In the genomic region with DNA sequence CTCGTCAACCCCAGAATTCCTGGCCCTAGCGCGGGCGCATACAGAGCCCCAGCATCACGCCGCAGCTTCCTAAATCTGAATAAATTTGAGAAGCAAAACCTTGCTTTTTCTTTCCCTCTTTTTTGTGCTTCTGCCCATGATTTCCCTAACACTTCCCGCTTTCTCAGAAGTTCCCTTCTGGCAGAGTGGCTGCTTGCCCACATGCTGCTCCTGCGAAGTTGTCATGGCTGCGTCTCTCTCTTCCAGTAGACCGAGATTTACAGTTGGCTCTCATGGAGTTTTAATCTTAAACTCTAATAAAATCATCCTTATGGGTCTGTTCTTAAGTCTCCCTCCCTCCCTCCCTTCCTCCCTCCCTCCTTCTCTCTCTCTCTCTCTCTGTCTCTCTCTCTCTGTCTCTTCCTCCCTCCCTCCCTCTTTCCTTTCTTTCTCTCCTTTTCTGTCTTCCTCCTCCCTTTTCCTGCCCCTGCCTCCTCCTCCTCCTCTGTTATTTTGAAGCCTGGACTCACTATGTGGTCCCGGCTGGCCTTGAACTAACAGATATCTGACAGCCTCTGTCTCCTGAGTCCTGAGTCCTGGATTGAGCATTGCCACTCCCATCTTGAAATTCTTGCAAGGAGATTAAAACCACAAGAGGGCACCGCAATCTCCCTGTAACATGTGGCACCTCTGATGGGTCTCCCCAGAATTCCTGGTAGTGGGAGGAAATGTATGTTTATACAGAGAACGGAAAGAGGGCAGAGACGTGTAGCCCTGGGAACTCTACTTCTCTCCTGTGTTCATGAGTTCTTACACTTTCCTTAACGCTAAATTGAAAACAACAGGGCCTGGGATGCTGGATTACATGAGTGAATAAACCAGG, we compare ENCODE assay signal across 8 mouse cellular contexts. TPM values are rescaled to one million over a fixed set of nuclear protein-coding genes. Genes with fewer than 3 reads are reported as not detected.
DNase-seq lines count a peak whose midpoint lies in the region; ATAC-seq lines count a peak whose summit lies in the region.

No protein-coding gene starts in this region.

- no peaks in the 10 kb centered on the region for H3K4me1 ChIP-seq in heart, embryonic 16.5 days (ENCODE audit: control insufficient read depth, insufficient read depth, low read length)

- DNase-seq in heart, adult 11 months: no peak
- DNase-seq in layer of hippocampus, adult 11-12 months (ENCODE audit: low spot score): peak; percentile 15
- DNase-seq in adrenal gland, postnatal 4 days (ENCODE audit: low spot score in 2 of 2): no peak
- DNase-seq in heart, postnatal 25 days (ENCODE audit: low spot score): no peak

- no peak overlapping the region for H3K27ac ChIP-seq in heart, embryonic 16.5 days (ENCODE audit: low read length)

- H3K4me3 ChIP-seq in heart, embryonic 16.5 days (ENCODE audit: low read length): peak overlapping the region; percentile 38

- peak overlapping the region; percentile 52; the same call in 1 of the 2 replicates for H3K9ac ChIP-seq in heart, embryonic 16.5 days (ENCODE audit: low read length)

- peaks cover 2% of the 10 kb centered on the region; the same call in 1 of the 2 replicates for H3K27me3 ChIP-seq in heart, embryonic 16.5 days (ENCODE audit: control insufficient read depth, insufficient read depth, low read length)

- H3K4me2 ChIP-seq in heart, embryonic 16.5 days (ENCODE audit: low read depth, low read length): peak overlapping the region; percentile 63

- WGBS in heart, embryonic 16.5 days: 53% methylated on average over 15 of the region's 15 CpGs

- H3K36me3 ChIP-seq in heart, embryonic 16.5 days (ENCODE audit: control insufficient read depth, insufficient read depth): no peaks in the 10 kb centered on the region

- intact Hi-C loops in heart, postnatal 25 days (cut with DNase I): loop anchor here (2.0 to 5.0 kb wide), 2 partner anchors 300 to 432 kb away; a partner anchor contains a TSS

- H3K9me3 ChIP-seq in heart, embryonic 16.5 days (replicated peaks; ENCODE audit: control insufficient read depth, low read length): no peaks in the 10 kb centered on the region

- ATAC-seq in heart, embryonic 16.5 days (replicated peaks; ENCODE audit: extremely low read depth, insufficient read depth, low FRiP score): no peak; the same call in 1 of the 2 replicates
- peak; percentile 6; the same call in 1 of the 2 replicates for ATAC-seq in common myeloid progenitor, adult 5-6 weeks (replicated peaks; ENCODE audit: low read depth, poor library complexity, severe bottlenecking)
- peak; percentile 26; the same call in 1 of the 2 replicates for ATAC-seq in megakaryocyte progenitor cell, adult 5-6 weeks (replicated peaks; ENCODE audit: poor library complexity)
- ATAC-seq in erythroid progenitor cell, adult 5-6 weeks (replicated peaks; ENCODE audit: low FRiP score, poor library complexity, severe bottlenecking): no peak

RNA-seq across cellular contexts. Expression of a gene that starts 21.8 kb away (rescaled TPM):
- polyA plus RNA-seq in heart, embryonic 16.5 days (2015; fragmentation: Nextera tagmentation; extraction: Ambion mirVana): not detected in 2 replicates
- not detected in 2 replicates for total RNA-seq in common myeloid progenitor, adult 5-6 weeks (2017)
- total RNA-seq in megakaryocyte progenitor cell, adult 5-6 weeks (2015): not detected in 2 replicates
- not detected in 2 replicates for total RNA-seq in megakaryocyte progenitor cell, adult 5-6 weeks (2017)
- total RNA-seq in adrenal gland, postnatal 4 days (2021): under 1 TPM in 1 of 2 experiments, not detected in 1; 0.67 TPM
- not detected in 2 replicates for total RNA-seq in erythroid progenitor cell, adult 5-6 weeks (2015; ENCODE audit: low replicate concordance)
- total RNA-seq in erythroid progenitor cell, adult 5-6 weeks (2017; ENCODE audit: low replicate concordance): not detected in 2 replicates
- total RNA-seq in heart, postnatal 25 days (2021): not detected

Comparison
In these comparisons a context has a peak if more than half of its experiments do, and no peak if none do; other contexts are left out.
1. ATAC-seq: peak in common myeloid progenitor, adult 5-6 weeks (single experiment) and megakaryocyte progenitor cell, adult 5-6 weeks (single experiment); none in heart, embryonic 16.5 days (single experiment) and erythroid progenitor cell, adult 5-6 weeks (single experiment).